Mouse (Mus musculus) brown adipose tissue, adult 24 weeks (tissue): ENCODE results near the gene Slbp. TPM values are rescaled to one million over a fixed set of nuclear protein-coding genes. Genes with fewer than 3 reads are reported as not detected.
A peak's percentile ranks its signal among the peaks of the same experiment; 100 is the strongest.

Experiments used
- H3K27ac ChIP-seq: fragments of 200-500 bp; replicated peaks from 2 replicates; pipeline ENCODE4 v1.5.1; 2012; ENCODE audit warnings: low read depth, mild to moderate bottlenecking, low read length
- H3K4me1 ChIP-seq: fragments of 200-500 bp; 2 replicates; pipeline ENCODE4 v1.6.1; 2012; ENCODE audit warnings: low read length, mixed read lengths; ENCODE audit not compliant: control insufficient read depth, insufficient read depth, insufficient read length
- H3K4me3 ChIP-seq: fragments of 200-500 bp; 2 replicates; pipeline ENCODE4 v1.5.1; 2012; ENCODE audit warnings: low read depth, mild to moderate bottlenecking, low read length, moderate library complexity; ENCODE audit not compliant: insufficient read depth
- polyA plus RNA-seq: library from polyadenylated mRNA; stranded (reverse); fragments of >200 nt; gene quantifications from 2 replicates; pipeline ENCODE4 v1.2.4, GENCODE M21; 2012; ENCODE audit not compliant: missing spikeins, insufficient read depth, insufficient read length

Gene Slbp
- 30.5 and 58.5 TPM in 2 replicates for polyA plus RNA-seq

DNA sequence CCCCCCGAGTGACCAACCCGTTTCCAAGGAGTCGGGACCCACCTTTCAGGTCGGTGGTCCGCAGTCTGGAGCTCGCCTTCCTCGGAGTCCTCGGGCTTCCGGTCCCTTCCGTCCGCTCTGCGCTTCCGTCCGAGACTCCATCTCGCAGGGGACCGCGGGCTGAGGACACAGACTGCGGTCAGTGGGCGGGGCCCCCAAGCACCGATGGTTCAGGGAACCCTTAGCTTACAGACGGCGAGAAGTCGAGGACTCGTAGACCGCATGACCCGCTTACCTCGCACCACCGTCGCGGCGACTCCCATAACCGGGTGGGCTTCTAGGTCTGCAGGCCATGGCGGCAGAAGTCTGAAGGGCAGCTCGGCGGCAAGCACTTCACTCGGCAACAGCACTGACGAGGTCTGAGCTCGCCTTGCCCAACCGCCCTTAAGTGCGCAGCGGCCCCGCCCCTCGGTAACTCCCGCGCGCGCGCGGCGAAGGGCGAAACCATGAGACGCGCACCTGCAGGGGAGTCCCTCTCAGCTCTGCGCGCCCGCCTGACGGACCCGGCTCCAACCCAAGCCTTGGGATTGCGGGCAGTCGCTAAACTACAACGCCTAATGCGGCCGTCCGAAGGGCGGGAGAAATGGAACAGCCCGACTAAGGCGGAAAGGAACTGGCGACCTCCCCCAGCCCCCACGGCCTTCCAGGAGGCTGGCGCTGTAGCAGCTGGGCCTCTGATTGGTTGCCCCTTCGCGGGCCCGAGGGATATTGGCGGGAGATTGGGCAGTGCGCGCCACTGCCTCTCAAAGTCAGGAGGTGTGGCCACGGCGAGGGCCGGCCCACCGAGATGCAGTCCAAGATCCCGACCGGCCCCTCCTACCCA lies at the start of gene Slbp:
Slbp (minus strand) TSS at position 654 of the 862 bp plus-strand sequence.
- Histone ChIP-seq H3K4me3 (peak within 1 kb of the TSS; percentile 70), H3K27ac (peak within 1 kb of the TSS; percentile 96), H3K4me1 (peaks cover 5% of the 10 kb centered on the region; the same call in 1 of the 2 replicates)

DNA sequence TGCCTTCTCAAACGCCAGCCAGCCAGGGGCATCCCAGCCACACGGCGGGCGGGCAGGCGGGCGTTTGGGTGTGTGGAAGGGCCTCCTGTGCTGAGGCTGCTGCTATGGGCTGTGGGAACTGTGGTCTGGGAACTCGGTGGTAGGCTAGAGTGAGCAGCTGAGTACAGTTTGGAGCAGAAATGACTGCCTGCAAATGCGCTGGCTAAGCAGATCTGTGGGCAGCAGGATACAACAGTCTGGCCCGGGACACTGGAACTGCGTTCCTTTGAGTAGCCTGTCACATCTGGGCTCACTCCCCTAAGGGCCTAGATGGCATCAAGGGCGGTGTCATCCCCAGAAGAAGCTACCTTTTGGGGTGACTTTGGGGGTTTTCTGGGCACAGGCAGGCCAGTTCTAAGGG lies 49.5 kb upstream of the Slbp start:
- 0 out of 2 replicates have a peak, but pooled peaks cover 3% of the 10 kb centered on the region for H3K4me1 ChIP-seq
- H3K4me3 ChIP-seq, result no peak overlapping the region
- H3K27ac ChIP-seq, result no peak overlapping the region

DNA sequence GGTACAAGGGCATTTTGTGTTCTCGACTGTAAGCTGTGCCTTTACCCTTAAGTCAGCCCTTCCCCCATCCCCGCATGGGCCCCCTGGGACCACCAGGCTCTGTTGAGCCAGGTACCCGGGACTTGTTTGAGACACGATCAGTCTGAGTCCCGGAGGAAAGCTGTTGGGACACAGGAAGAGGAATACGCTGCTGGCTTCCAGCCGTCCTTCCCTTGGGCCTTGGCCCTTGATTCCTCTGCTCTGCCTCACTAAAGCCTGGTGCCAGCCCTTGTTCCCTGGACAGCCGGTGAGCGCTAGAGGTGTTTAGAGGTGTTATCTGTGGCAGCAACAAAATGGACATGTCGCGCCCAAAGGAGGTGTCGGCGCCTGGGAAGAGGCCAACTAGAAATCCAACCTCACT lies 47.6 kb upstream of the Slbp start:
- H3K4me1 ChIP-seq, result peaks cover 3% of the 10 kb centered on the region; the same call in 1 of the 2 replicates
- H3K27ac ChIP-seq, result no peak overlapping the region
- H3K4me3 ChIP-seq, result no peak overlapping the region

DNA sequence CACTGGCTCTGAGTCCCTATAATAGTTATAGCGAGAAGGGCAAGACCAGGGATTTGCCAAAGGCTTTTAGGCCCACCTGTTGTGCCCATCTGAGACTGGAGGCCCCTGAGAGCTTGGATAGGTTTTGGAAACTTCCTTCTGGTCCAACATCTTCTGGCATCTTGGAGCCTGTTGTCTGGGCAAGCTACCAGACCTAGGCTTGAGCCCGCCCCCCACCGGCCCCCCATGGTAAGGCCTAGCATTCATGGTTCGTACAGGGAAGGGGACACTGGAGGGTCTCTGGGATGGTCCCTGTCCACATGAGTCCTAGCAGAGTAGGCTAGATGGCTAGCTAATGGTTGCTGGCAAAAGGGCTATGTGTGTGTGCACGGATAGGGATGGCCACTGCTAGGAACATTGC lies 46.3 kb upstream of the Slbp start:
- no peak overlapping the region for H3K4me3 ChIP-seq
- H3K4me1 ChIP-seq, result peaks cover 3% of the 10 kb centered on the region; the same call in 1 of the 2 replicates
- H3K27ac ChIP-seq, result no peak overlapping the region

DNA sequence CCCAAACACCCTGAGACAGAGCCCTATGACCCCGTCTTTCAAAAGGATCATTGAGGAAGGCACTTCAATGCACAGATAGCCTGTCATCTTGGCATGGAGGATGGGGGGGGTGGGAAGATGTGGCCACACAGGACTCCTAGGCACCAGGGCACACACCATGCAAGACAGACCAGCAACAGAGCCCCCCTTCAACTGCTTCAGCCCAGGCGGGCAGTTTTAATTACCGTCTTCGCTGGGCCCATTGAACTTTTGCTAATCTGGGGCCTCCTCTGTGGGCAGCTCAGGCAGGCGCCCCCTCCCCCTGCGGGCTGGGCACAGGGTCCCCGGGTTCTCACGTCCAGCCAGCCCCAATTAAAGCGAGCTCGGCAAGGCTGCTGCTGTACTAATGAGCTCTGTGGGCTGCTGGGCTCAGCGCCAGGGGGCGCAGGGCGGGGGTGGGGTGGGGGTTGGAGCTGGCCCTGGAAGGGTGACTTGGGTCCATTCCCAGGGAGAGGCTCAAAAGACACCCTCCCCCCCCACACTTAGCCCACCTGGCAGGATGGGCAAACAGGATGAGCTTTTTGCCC lies 45.7 kb upstream of the Slbp start:
- H3K4me3 ChIP-seq, result no peak overlapping the region
- H3K27ac ChIP-seq, result no peak overlapping the region
- H3K4me1 ChIP-seq, result peaks cover 3% of the 10 kb centered on the region; the same call in 1 of the 2 replicates

DNA sequence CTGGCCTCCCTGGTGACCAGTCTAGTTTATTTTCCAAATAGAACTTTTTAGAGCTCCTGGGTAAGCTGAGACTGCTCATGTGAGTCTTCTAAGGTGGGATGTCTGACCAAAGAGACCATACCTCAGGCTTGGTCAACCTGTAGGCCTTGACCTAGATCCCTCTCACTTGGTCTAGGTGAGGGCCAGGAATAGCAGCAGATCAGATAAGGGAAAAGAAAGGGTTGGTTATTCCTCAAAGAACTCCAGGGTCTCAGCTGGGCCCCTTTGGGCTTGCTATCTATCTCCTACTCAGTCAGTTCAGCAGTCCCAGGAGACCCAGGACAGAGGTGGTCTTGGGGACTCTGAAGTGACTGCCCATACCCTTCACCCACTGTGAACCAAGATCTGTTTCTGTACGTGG lies 45.2 kb upstream of the Slbp start:
- Histone ChIP-seq H3K4me3 (no peak overlapping the region), H3K27ac (no peak overlapping the region), H3K4me1 (peaks cover 3% of the 10 kb centered on the region; the same call in 1 of the 2 replicates)

DNA sequence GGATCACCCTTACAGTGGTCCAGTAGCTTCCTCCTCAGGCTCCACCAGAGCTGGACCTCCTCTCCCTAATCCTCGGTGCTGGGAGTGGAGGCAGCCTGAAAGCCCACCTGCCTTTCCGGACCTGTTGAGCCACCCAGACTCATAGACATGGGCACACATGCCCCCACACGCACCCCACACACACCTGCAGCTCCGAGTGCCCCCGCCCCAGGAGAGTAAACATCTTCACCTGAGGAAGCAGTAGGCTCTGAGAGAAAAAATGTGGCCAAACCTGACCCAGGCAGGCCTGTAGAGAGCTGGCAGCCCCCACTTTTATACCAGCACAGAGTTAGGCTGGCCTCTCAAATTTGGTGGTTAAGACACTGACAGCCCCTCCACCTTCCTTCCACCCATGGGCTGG lies 44.1 kb upstream of the Slbp start:
- H3K4me1 ChIP-seq, result peaks cover 3% of the 10 kb centered on the region; the same call in 1 of the 2 replicates
- H3K27ac ChIP-seq, result no peak overlapping the region
- no peak overlapping the region for H3K4me3 ChIP-seq

DNA sequence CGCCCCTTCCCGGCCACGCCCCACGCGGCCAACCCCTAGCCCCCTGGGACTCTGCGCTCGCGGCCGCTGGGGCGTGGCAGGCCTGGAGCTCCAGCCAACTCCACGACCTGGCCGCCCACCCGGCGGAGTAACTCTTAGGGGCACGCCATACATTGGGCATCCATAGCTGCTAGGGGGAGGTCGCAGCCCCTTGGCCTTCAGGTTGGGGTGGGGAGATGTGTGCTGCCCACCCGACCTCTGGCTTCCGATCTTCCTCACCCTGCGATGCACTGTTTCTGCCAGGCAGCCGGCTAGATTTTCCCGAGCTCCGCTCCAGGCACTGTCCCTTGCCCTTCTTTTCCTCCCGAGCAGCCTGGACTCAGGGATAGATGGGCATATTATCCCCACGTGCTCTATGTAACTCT lies 43.3 kb upstream of the Slbp start:
- H3K4me3 ChIP-seq, result peak overlapping the region; percentile 71

DNA sequence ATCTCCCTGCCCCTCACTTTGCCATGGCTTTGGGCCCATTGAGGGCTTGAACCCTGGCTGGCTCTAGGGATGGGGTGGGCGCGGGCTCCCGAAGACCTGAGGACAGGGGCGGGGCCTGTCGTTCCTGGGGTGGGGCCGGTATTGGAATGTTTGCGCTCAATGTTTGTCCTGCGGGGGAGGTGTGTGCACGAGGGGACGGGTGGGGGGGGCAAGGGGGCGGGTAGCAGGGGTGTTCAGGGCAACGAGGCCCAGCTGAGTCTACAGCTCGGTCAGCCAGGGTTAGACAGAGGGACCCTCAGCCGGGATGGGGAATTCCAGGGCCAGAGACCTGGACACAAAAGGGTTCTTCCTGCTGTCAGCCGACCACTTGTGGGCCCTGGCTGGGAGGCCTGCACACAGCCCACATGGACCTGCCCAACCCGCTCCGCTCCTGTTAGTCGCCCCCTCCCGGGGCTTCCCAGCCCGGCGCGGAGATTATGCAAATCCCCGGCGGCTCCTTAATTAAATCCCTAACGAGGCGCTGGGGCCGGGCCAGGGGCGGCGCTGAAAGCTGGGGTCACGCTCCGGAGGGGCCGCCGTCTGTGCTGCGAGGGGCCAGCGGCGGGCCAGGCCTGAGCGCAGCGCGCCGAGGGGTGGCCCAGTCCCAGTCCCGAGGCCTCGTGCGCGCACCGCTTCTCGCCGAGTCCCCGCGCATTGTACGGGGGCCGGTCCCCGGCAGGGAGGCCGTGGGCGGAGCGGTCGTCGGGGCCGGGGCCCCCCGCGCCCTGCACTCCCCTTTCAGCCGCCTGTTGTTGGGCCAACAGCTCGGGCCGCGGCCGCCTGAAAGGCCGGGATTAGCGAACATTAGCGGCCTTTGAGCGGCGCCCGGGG lies 42.7 kb upstream of the Slbp start:
- H3K4me1 ChIP-seq, result no peaks in the 10 kb centered on the region; the same call in 1 of the 2 replicates
- H3K27ac ChIP-seq, result peak overlapping the region; percentile 48; the same call in 1 of the 2 replicates
- H3K4me3 ChIP-seq, result peak overlapping the region; percentile 71

More for the DNA sequence above, 43.3 kb upstream of the Slbp start:
- Histone ChIP-seq H3K4me1 (peaks cover 3% of the 10 kb centered on the region; the same call in 1 of the 2 replicates), H3K27ac (no peak overlapping the region)

DNA sequence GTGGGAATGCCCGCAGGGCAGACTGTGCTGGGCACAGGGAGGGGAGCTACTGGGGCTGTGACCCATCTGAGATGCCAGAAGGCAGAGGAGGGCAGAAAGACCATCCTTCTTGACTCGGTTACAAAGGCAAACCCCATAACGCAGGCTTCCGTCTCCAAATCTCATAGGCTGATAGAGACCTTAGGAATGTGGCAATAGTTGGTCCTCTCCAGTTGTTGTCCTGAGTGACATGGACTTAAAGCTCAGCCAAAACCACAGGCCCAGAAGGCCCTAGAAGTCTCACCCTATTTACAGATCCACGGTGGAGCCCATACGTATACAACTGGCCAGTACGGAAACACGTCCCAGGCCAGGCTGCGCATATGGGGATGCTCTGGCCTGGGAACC lies 42.1 kb upstream of the Slbp start:
- Histone ChIP-seq H3K4me3 (no peak overlapping the region), H3K27ac (no peak overlapping the region), H3K4me1 (no peaks in the 10 kb centered on the region; the same call in 1 of the 2 replicates)

DNA sequence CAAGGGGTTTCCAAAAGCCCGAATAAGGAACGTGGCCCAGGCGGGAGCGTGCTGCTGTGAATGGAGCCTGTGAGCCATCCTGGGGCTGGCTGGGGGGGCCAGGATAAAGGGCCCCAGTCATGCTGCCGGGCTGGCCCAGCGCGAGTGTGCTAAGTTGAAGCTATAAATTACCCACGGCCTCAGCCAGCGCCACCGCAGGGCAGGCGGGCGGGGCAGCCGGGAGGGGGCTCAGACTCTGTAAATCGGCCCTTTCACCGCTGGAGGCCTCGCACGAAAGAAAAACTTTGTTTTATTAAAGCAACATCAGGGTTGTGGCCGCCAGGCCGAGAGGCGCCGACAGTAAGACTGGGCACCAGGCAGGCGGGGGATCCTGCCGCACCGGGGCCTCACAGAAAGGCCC lies 40.0 kb upstream of the Slbp start:
- no peak overlapping the region for H3K4me3 ChIP-seq
- H3K4me1 ChIP-seq, result peaks cover 3% of the 10 kb centered on the region; the same call in 1 of the 2 replicates
- H3K27ac ChIP-seq, result no peak overlapping the region

DNA sequence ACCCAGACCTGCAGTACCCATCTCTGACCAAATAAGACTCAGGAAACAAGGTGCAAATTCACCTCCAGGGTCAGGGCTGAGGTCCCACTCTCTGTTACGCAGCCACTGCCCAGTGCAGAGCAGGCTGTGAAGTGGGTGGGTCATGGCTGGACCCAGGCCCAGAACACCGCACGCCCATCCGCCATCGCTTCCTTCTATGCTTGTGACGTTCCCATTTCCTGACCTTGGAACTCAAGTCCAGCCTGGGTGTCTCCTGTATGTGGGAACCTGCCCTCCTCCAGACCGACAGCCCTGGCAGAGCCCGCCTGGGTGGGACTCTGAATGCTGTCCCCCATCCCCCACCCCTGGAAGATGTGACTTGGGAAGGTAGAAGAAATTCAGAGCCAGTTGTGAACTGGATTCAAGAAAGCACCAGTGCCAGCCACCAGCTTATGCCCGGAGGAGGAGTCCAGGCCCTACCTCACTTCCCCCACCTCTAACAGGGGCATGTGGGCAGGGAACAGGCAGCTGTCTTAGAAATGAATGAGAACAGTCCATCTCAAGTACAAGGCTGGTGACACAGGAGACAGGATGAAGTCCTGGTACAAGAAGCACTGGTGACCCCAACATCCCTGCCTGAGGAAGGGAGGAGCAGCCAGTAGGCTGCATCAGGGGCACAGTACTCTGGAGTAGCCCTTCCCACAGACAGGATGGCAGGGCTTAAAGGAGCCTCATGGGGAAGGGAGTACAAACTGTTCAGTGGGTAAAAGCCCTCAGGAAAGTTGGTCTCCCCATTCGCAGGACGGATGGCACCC lies 37.7 kb upstream of the Slbp start:
- Histone ChIP-seq H3K4me3 (peak overlapping the region; percentile 27), H3K4me1 (peaks cover 3% of the 10 kb centered on the region; the same call in 1 of the 2 replicates), H3K27ac (peak overlapping the region; percentile 90)

DNA sequence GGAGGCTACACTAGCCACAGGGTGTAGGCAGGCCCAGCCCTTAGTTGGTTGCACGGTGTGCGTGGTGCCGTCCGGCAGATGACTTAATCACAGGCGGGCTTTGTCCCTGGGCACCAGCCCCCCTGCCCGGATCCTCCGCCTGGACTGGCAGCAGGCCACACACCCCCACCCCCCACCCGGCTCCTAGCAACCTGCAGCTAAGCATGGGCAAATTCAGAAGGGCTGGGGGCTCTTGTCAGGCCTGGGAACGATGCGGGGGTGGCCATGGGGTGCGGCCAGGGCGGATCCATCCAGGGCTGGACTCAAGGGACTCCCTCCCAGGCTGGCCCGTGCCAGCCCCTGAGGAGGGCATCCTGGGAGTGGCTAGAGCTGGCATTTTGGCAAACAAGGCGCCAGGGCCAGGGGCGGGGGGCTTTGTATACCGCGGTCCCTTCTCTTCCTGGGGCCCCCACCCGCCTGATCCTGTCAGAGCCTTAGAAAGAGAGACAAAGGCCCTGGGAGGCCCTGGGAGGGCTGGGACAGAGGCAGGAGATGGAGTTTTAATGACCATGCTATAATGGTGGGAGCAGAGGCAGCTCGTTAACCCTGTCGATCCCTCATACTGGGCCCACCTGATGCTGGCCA lies 37.0 kb upstream of the Slbp start:
- H3K4me1 ChIP-seq, result peaks cover 3% of the 10 kb centered on the region; the same call in 1 of the 2 replicates
- peak overlapping the region; percentile 90 for H3K27ac ChIP-seq
- peak overlapping the region; percentile 27 for H3K4me3 ChIP-seq
